Mouse (Mus musculus): ENCODE data around the gene Pank3. TPM values are rescaled to one million over a fixed set of nuclear protein-coding genes. Genes with fewer than 3 reads are reported as not detected.
"Not testable (repeated sequence)": the region's sequence is repeated elsewhere in the genome, so short reads cannot be mapped to it uniquely, and the experiment has no call there.

The Pank3 gene
- total RNA-seq, 2 experiments from 2014 or later = 63.3 to 64.6 TPM

DNA sequence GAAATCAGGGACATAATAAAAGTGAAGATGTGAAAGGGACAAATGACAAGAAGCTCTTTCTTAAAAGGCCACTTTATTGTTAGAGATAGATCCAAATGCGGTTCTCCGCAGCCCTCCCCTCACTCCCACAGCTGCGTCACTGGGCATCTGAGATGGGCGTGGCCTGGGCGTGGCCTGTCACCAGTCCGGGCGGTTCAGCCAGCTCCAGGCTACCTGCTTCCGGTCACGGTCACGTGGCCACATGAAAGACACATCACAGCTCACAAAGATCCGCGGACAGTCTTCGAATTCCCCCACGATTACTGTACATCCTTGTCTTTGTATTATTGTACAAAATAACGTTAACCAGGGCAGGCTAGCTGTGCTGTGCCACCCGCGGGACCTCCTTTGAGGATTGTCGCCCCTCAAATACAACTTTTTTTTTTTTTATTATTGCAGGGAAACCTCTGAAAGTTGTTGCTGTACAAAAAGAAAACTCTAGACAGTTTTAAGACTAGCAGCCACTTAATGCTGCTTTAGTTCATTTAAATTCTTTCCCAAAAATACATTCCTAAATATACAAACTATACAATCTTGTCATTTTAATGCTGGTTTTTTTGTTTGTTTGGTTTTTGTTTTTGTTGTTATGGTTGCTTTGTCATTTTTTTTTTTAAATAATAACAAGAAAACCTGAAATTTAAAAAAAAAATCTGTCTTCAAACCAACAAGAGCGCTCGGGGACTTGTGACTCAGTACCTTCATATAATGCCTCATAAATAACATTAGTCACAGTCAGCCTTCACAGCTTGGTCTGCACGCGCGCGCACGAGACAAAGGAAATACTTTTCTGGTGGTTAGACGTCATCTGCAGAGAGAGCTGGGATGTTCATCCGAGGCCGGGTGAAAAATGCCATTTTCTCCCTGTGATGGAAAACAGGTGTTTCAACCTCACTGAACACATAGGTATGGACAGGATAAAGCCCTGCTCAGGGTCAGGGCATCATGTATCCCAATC, 69.4 kb downstream of the Pank3 start:
- DNase-seq (ENCODE audit: low spot score in 2 of 2) = peak; percentile 63 to 69

DNA sequence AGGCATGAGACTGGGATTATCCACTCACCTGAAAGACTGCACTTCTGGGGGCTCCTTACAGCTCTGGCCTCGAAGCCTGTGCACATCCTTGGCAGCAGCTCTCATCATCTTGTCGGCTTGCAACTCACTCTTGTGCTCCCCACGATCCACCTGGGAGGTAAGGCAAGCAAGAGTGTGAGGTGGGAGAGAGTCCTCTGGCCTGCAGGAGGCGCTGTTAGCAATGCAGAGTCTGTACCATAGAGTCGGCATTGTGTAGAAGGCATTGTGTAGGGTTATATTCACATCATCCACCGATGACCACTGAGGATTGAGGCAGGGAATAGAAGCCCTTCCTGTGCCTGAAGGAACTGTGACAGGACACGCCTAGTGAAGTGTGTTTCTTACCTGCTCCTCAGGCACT, 71.0 kb downstream of the Pank3 start:
- DNase-seq (ENCODE audit: low spot score in 2 of 2) = no peak

- DNase-seq (ENCODE audit: low spot score in 2 of 2) = not testable (repeated sequence)
Measured at GRCm38 (mm10) chr11:35840806-35841205, 71.5 kb downstream of the Pank3 start.

Small RNAs within 50 kb of the gene (microRNA-seq; reads per million reads assigned to microRNA genes)
- 12.7 to 13.1 reads per million in 2 experiments for gene Mir103-1

Other genes starting within 250 kb of the Pank3 start
- gene Fbll1, start 29.4 kb downstream of the Pank3 start, total RNA-seq (2021) = 10 to 100 TPM; 51.2 to 54.3 TPM
- gene Rars, start 65.0 kb downstream of the Pank3 start, total RNA-seq (2021) = 10 to 100 TPM; 51.2 to 55.9 TPM
- 100 to 1,000 TPM; 104 to 133 TPM for gene Wwc1, start 211.0 kb downstream of the Pank3 start, total RNA-seq (2021)

Data from layer of hippocampus, postnatal 10 days (tissue).